Mouse (Mus musculus) G1E (cell line): ENCODE results near the gene Txnrd2.

Experiments used
- CTCF ChIP-seq: IDR thresholded peaks from 2 replicates; pipeline ENCODE4 v1.5.1; 2012; ENCODE audit warnings: low read depth, low read length, inconsistent platforms, mixed read lengths
- TAL1 ChIP-seq: conservative IDR thresholded peaks from 2 replicates; pipeline ENCODE4 v1.6.1; 2012; ENCODE audit warnings: low read depth, low read length, inconsistent platforms, mixed read lengths

DNA sequence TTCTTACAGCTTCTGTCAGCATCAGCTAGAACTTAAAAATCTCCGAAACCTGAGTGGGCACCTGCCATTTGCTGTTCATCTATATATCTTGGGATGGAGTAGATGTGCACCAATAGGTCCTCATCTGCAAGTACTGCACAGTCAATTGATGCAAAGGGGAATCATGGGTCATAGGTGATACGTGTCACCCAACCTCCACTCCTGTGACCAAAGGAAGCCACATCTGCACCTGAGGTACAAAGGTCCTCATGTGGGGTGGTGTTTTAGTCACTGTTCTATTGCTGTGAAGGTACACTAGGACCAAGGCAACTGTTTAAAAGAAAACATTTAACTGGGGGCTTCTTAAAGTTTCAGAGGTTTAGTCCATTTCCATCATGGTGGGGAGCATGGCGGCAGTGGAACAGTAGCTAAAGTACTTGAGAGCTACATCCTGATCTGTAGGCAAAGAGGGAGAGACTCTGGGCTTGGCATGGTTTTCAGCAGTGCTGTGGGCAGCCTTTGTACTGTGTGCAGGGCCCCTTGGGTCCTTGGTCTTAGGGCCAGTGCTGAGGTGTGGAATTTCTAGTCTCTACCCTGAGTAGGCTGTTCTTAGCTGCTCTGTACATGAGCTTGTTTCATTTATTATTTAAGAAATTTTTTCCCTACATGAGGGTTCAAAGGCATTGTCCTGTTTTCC lies 80.5 kb downstream of the Txnrd2 start:
- no peak for TF ChIP-seq CTCF
- TF ChIP-seq TAL1: no peak
